Mouse (Mus musculus) myocyte (in vitro differentiated cells): ENCODE results near the gene Dnajb12. TPM values are rescaled to one million over a fixed set of nuclear protein-coding genes. Genes with fewer than 3 reads are reported as not detected.
A peak's percentile ranks its signal among the peaks of the same experiment; 100 is the strongest.

ENCODE experiments used
- H3K27me3 ChIP-seq: one replicate; pipeline ENCODE4 v1.6.1; 2011; ENCODE audit not compliant: control insufficient read depth, insufficient read depth, insufficient read length
- H3K36me3 ChIP-seq: one replicate; pipeline ENCODE4 v1.6.1; 2011; ENCODE audit not compliant: control insufficient read depth, insufficient read depth
- H3K4me2 ChIP-seq: one replicate; pipeline ENCODE4 v1.6.1; 2011; ENCODE audit warnings: low read depth, control low read depth
- H3K4me3 ChIP-seq: one replicate; pipeline ENCODE4 v1.5.1; 2011; ENCODE audit warnings: mild to moderate bottlenecking, control low read depth, moderate library complexity
- H3K79me2 ChIP-seq: one replicate; pipeline ENCODE4 v1.6.1; 2011; ENCODE audit not compliant: control insufficient read depth, insufficient read depth
- H3ac ChIP-seq: one replicate; pipeline ENCODE4 v1.6.1; 2011; ENCODE audit not compliant: control insufficient read depth, insufficient read length
- CEBPB ChIP-seq: IDR thresholded peaks from 2 replicates; pipeline ENCODE4 v1.6.1; 2011; ENCODE audit warnings: mild to moderate bottlenecking, moderate library complexity; ENCODE audit not compliant: poor library complexity, insufficient read depth, severe bottlenecking
- E2F4 ChIP-seq: IDR thresholded peaks from one replicate; pipeline ENCODE4 v1.6.1; 2011; ENCODE audit warnings: mild to moderate bottlenecking, control low read depth, moderate library complexity; ENCODE audit not compliant: insufficient read depth
- MAX ChIP-seq: IDR thresholded peaks from one replicate; pipeline ENCODE4 v1.6.1; 2011; ENCODE audit warnings: low read depth, mild to moderate bottlenecking, control low read depth
- MYOD1 ChIP-seq, 3 experiments: IDR thresholded peaks; one replicate each; pipeline ENCODE4 v1.6.1; 2011; ENCODE audit warnings: control low read depth in 2 of 3, low read depth in 2 of 3, mild to moderate bottlenecking in 2 of 3, moderate library complexity in 1 of 3; ENCODE audit not compliant: insufficient read length in 2 of 3, control insufficient read depth in 1 of 3
- MYOG ChIP-seq, 3 experiments: IDR thresholded peaks; one replicate each; pipeline ENCODE4 v1.6.1; 2011; ENCODE audit warnings: control low read depth in 2 of 3, low read depth in 2 of 3, mild to moderate bottlenecking in 2 of 3; ENCODE audit not compliant: insufficient read length in 2 of 3, control insufficient read depth in 1 of 3, insufficient read depth in 1 of 3
- POLR2A ChIP-seq: IDR thresholded peaks from one replicate; pipeline ENCODE4 v1.6.1; 2011; ENCODE audit warnings: low read depth, mild to moderate bottlenecking, control low read depth, moderate library complexity; ENCODE audit not compliant: insufficient read length
- POLR2AphosphoS2 ChIP-seq: IDR thresholded peaks from one replicate; pipeline ENCODE4 v1.6.1; 2011; ENCODE audit warnings: low read depth, control low read depth; ENCODE audit not compliant: insufficient read length
- REST ChIP-seq: IDR thresholded peaks from one replicate; pipeline ENCODE4 v1.6.1; 2011; ENCODE audit warnings: mild to moderate bottlenecking, control low read depth, moderate library complexity; ENCODE audit not compliant: insufficient read depth, insufficient read length
- SRF ChIP-seq: IDR thresholded peaks from one replicate; pipeline ENCODE4 v1.6.1; 2011; ENCODE audit warnings: low read depth; ENCODE audit not compliant: control insufficient read depth, insufficient read length
- TCF12 ChIP-seq: IDR thresholded peaks from one replicate; pipeline ENCODE4 v1.6.1; 2011; ENCODE audit warnings: mild to moderate bottlenecking, control low read depth; ENCODE audit not compliant: poor library complexity, insufficient read depth, severe bottlenecking
- TCF3 ChIP-seq: IDR thresholded peaks from one replicate; pipeline ENCODE4 v1.6.1; 2011; ENCODE audit warnings: low read depth, control low read depth; ENCODE audit not compliant: insufficient read length
- USF1 ChIP-seq: IDR thresholded peaks from one replicate; pipeline ENCODE4 v1.6.1; 2011; ENCODE audit warnings: low read depth, mild to moderate bottlenecking, control low read depth, moderate library complexity
- polyA plus RNA-seq: library from polyadenylated mRNA; unstranded; fragments of >200 nt; fragmentation: generic; extraction: Trizol; gene quantifications from one replicate; pipeline ENCODE4 v1.2.1, GENCODE M21; 2012; ENCODE audit warnings: missing spikeins

The Dnajb12 gene
- polyA plus RNA-seq, 1 experiment, result 45.2 TPM

- Histone ChIP-seq H3K79me2 (peaks cover 27% of the 10 kb centered on the region), H3K36me3 (no peaks in the 10 kb centered on the region), H3K4me3 (no peak overlapping the region), H3K27me3 (no peaks in the 10 kb centered on the region), H3ac (no peak overlapping the region), H3K4me2 (no peak overlapping the region)
- TF ChIP-seq SRF (no peak), TCF3 (no peak), CEBPB (peak; percentile 56; the same call in 1 of the 2 replicates)
Measured at GRCm38 (mm10) chr10:59877421-59878117, 1.8 kb upstream of the Dnajb12 start.

DNA sequence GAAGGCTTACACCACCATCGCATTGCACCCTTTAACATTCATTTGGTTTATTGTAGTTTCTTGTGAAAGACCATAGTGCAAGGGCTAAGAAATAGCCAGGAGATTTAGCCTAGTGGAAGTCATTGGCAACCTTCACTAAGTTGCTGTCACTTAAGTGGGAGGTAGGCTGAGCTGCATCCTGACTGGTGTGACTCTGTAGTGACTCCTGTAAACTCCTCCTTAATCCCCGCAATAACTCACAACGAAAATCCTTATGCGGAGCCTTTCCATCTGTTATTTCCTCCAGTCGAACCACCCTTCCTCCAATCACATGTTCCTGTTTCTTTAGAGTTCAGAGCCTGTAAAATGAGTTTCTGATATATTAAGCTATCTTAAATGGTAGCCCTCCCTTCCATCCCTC lies 533 bp upstream of the Dnajb12 start:
- Histone ChIP-seq H3ac (peak overlapping the region; percentile 57), H3K36me3 (no peaks in the 10 kb centered on the region), H3K4me2 (peak overlapping the region; percentile 97), H3K79me2 (peaks cover 39% of the 10 kb centered on the region), H3K4me3 (peak overlapping the region; percentile 95), H3K27me3 (no peaks in the 10 kb centered on the region)
- no peak for TF ChIP-seq CEBPB
- TF ChIP-seq TCF12, result no peak
- no peak for TF ChIP-seq POLR2A
- TF ChIP-seq POLR2AphosphoS2, result no peak
- TF ChIP-seq MYOG (IDR thresholded peaks at IDR 0.05; ENCODE audit: control insufficient read depth in 1 of 3, insufficient read depth in 1 of 3, insufficient read length in 2 of 3, low read depth in 2 of 3), result no peak
- no peak for TF ChIP-seq MAX
- TF ChIP-seq TCF3, result no peak
- no peak for TF ChIP-seq MYOD1 (IDR thresholded peaks at IDR 0.05; ENCODE audit: control insufficient read depth in 1 of 3, insufficient read length in 2 of 3, low read depth in 2 of 3)
- no peak for TF ChIP-seq REST
- TF ChIP-seq USF1, result no peak
- no peak for TF ChIP-seq SRF
- TF ChIP-seq E2F4, result no peak

DNA sequence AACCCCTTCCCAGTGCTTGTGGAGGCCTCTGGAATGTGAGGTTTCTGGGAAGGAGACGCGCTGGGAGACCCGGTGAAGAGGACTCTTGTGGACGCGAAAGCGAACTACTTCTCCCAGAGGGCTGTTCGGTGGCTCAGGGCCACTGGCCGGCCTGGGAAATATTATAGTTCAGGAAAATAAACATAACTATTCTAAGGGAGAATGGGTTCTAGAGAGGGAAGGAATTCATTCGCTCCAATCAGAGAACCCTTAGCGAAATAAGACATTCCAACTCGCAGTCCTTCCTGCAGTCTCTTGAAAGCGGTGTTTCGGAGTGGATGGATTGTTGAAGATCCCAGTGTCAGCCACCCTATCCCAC lies 652 bp downstream of the Dnajb12 start:
- Histone ChIP-seq H3K27me3 (no peaks in the 10 kb centered on the region), H3K79me2 (peaks cover 51% of the 10 kb centered on the region), H3ac (peak overlapping the region; percentile 57), H3K4me3 (peak overlapping the region; percentile 95), H3K4me2 (peak overlapping the region; percentile 84), H3K36me3 (no peaks in the 10 kb centered on the region)
- no peak for TF ChIP-seq REST
- TF ChIP-seq TCF12, result no peak
- no peak for TF ChIP-seq USF1
- no peak for TF ChIP-seq MYOG (IDR thresholded peaks at IDR 0.05; ENCODE audit: control insufficient read depth in 1 of 3, insufficient read depth in 1 of 3, insufficient read length in 2 of 3, low read depth in 2 of 3)
- TF ChIP-seq E2F4, result no peak
- TF ChIP-seq SRF, result no peak
- TF ChIP-seq MYOD1 (IDR thresholded peaks at IDR 0.05; ENCODE audit: control insufficient read depth in 1 of 3, insufficient read length in 2 of 3, low read depth in 2 of 3), result no peak
- TF ChIP-seq CEBPB, result no peak
- TF ChIP-seq MAX, result no peak
- no peak for TF ChIP-seq TCF3
- TF ChIP-seq POLR2AphosphoS2, result no peak
- TF ChIP-seq POLR2A, result no peak

GRCm38 (mm10) chr10:59880837-59881236 lies 1.5 kb downstream of the Dnajb12 start:
- Histone ChIP-seq H3ac (no peak overlapping the region), H3K4me3 (peak overlapping the region; percentile 95), H3K79me2 (peaks cover 59% of the 10 kb centered on the region), H3K27me3 (no peaks in the 10 kb centered on the region), H3K4me2 (peak overlapping the region; percentile 84), H3K36me3 (no peaks in the 10 kb centered on the region)
- TF ChIP-seq TCF12 (no peak), POLR2A (no peak), MAX (no peak), E2F4 (no peak), SRF (no peak), POLR2AphosphoS2 (no peak), REST (no peak), MYOD1 (IDR thresholded peaks at IDR 0.05; ENCODE audit: control insufficient read depth in 1 of 3, insufficient read length in 2 of 3, low read depth in 2 of 3) (no peak), TCF3 (no peak), MYOG (IDR thresholded peaks at IDR 0.05; ENCODE audit: control insufficient read depth in 1 of 3, insufficient read depth in 1 of 3, insufficient read length in 2 of 3, low read depth in 2 of 3) (no peak), CEBPB (no peak), USF1 (no peak)
